8 mouse cellular contexts compared by ENCODE assay signal in genomic region chr5:113492417-113493035, GRCm38 (mm10). TPM values are rescaled to one million over a fixed set of nuclear protein-coding genes. Genes with fewer than 3 reads are reported as not detected.
DNase-seq lines count a peak whose midpoint lies in the region; ATAC-seq lines count a peak whose summit lies in the region.

No protein-coding gene starts in this region.

- H3K27me3 ChIP-seq in limb, embryonic 11.5 days (ENCODE audit: control insufficient read depth, insufficient read depth, low read length) = peaks cover 15% of the 10 kb centered on the region
- peaks cover 59% of the 10 kb centered on the region for H3K27me3 ChIP-seq in limb, embryonic 10.5 days (ENCODE audit: low read depth, poor library complexity, severe bottlenecking)
- H3K27me3 ChIP-seq in intestine, embryonic 15.5 days (replicated peaks) = peaks cover 25% of the 10 kb centered on the region
- 0 out of 2 replicates have a peak, but pooled peaks cover 2% of the 10 kb centered on the region for H3K27me3 ChIP-seq in neural tube, embryonic 11.5 days (ENCODE audit: control insufficient read depth, insufficient read depth, low read length)

- peak; percentile 47 for DNase-seq in limb, embryonic 11.5 days (ENCODE audit: low spot score)
- no peak for DNase-seq in limb, embryonic 10.5 days (ENCODE audit: low spot score)
- peak; percentile 33 for DNase-seq in embryo, embryonic 9.5 days (ENCODE audit: extremely low spot score)
- peak; percentile 78 for DNase-seq in neural tube, embryonic 11.5 days (ENCODE audit: low spot score)
- no peak for DNase-seq in thymus, postnatal 25 days
- DNase-seq in ovary, postnatal 10 days (ENCODE audit: low spot score) = no peak

- H3K4me1 ChIP-seq in limb, embryonic 11.5 days (ENCODE audit: control insufficient read depth, insufficient read depth, low read length) = peaks cover 13% of the 10 kb centered on the region
- peaks cover 36% of the 10 kb centered on the region for H3K4me1 ChIP-seq in limb, embryonic 10.5 days
- H3K4me1 ChIP-seq in intestine, embryonic 15.5 days (replicated peaks) = peaks cover 4% of the 10 kb centered on the region; the same call in 1 of the 2 replicates
- H3K4me1 ChIP-seq in neural tube, embryonic 11.5 days (ENCODE audit: control insufficient read depth, insufficient read depth, low read length) = peaks cover 20% of the 10 kb centered on the region

- no peak overlapping the region for H3K27ac ChIP-seq in limb, embryonic 11.5 days (replicated peaks; ENCODE audit: low read depth, low read length)
- H3K27ac ChIP-seq in limb, embryonic 10.5 days = no peak overlapping the region
- H3K27ac ChIP-seq in intestine, embryonic 15.5 days = no peak overlapping the region
- H3K27ac ChIP-seq in neural tube, embryonic 11.5 days (ENCODE audit: low read depth, low read length) = peak overlapping the region; percentile 39; the same call in 1 of the 2 replicates

- no peak overlapping the region for H3K9ac ChIP-seq in limb, embryonic 11.5 days (ENCODE audit: low read length)
- H3K9ac ChIP-seq in intestine, embryonic 15.5 days = no peak overlapping the region
- H3K9ac ChIP-seq in neural tube, embryonic 11.5 days (ENCODE audit: low read length) = no peak overlapping the region; the same call in none of the 2 replicates

- 0 out of 2 replicates have a peak, but pooled peaks have one; percentile 14 for ATAC-seq in limb, embryonic 11.5 days (ENCODE audit: insufficient number of reproducible peaks, low FRiP score, low TSS enrichment, low read depth)
- no peak for ATAC-seq in intestine, embryonic 15.5 days
- peak; percentile 74 for ATAC-seq in neural tube, embryonic 11.5 days (ENCODE audit: insufficient read depth, low FRiP score, low TSS enrichment)
- ATAC-seq in activated CD4-positive, CD25-positive, alpha-beta regulatory T cell, adult 4 months = no peak

- no peak overlapping the region for H3K4me3 ChIP-seq in limb, embryonic 11.5 days (ENCODE audit: low read depth, low read length)
- no peak overlapping the region for H3K4me3 ChIP-seq in limb, embryonic 10.5 days
- no peak overlapping the region for H3K4me3 ChIP-seq in intestine, embryonic 15.5 days (replicated peaks)
- no peak overlapping the region for H3K4me3 ChIP-seq in neural tube, embryonic 11.5 days (ENCODE audit: low read depth, low read length)

- 18% methylated on average over 7 of the region's 7 CpGs for WGBS in limb, embryonic 11.5 days
- WGBS in limb, embryonic 10.5 days = 23% methylated on average over 7 of the region's 7 CpGs
- WGBS in intestine, embryonic 15.5 days = 24% methylated on average over 7 of the region's 7 CpGs
- WGBS in neural tube, embryonic 11.5 days = 16% methylated on average over 7 of the region's 7 CpGs

- H3K9me3 ChIP-seq in limb, embryonic 11.5 days (ENCODE audit: control insufficient read depth, low read length) = no peaks in the 10 kb centered on the region
- H3K9me3 ChIP-seq in limb, embryonic 10.5 days (replicated peaks) = no peaks in the 10 kb centered on the region
- H3K9me3 ChIP-seq in intestine, embryonic 15.5 days = no peaks in the 10 kb centered on the region
- no peaks in the 10 kb centered on the region for H3K9me3 ChIP-seq in neural tube, embryonic 11.5 days (ENCODE audit: control insufficient read depth, low read length)

- peak overlapping the region; percentile 15; the same call in 1 of the 2 replicates for H3K4me2 ChIP-seq in limb, embryonic 11.5 days (ENCODE audit: low read depth, severe bottlenecking)
- H3K4me2 ChIP-seq in intestine, embryonic 15.5 days (replicated peaks) = peak overlapping the region; percentile 1
- peak overlapping the region; percentile 93 for H3K4me2 ChIP-seq in neural tube, embryonic 11.5 days (ENCODE audit: low read depth)

- H3K36me3 ChIP-seq in limb, embryonic 11.5 days (ENCODE audit: control insufficient read depth, insufficient read depth, low read length) = no peaks in the 10 kb centered on the region
- H3K36me3 ChIP-seq in limb, embryonic 10.5 days = no peaks in the 10 kb centered on the region
- no peaks in the 10 kb centered on the region for H3K36me3 ChIP-seq in intestine, embryonic 15.5 days
- H3K36me3 ChIP-seq in neural tube, embryonic 11.5 days (ENCODE audit: control insufficient read depth, insufficient read depth, low read length) = no peaks in the 10 kb centered on the region

RNA-seq across cellular contexts. Expression of gene Wscd2, which starts 2.4 kb away (rescaled TPM):
- polyA plus RNA-seq in limb, embryonic 11.5 days (2014; fragmentation: Nextera tagmentation; extraction: Ambion mirVana) = 2.0 and 2.9 TPM in 2 replicates
- polyA plus RNA-seq in limb, embryonic 10.5 days (2016; fragmentation: Nextera tagmentation; extraction: Ambion mirVana) = 1.5 and 2.0 TPM in 2 replicates
- polyA plus RNA-seq in intestine, embryonic 15.5 days (2015; fragmentation: Nextera tagmentation; extraction: Ambion mirVana) = 7.0 and 7.7 TPM in 2 replicates
- polyA plus RNA-seq in neural tube, embryonic 11.5 days (2014; fragmentation: Nextera tagmentation; extraction: Ambion mirVana) = 10.2 and 11.3 TPM in 2 replicates
- 1 to 10 TPM; 1.6 to 2.2 TPM for polyA plus RNA-seq in activated CD4-positive, CD25-positive, alpha-beta regulatory T cell, adult 4 months (2017; shearing (Covaris generic))

Comparison
In these comparisons a context has a peak if more than half of its experiments do, and no peak if none do; other contexts are left out.
1. DNase-seq: peak in limb, embryonic 11.5 days (single experiment), embryo, embryonic 9.5 days (single experiment) and neural tube, embryonic 11.5 days (single experiment); none in limb, embryonic 10.5 days (single experiment), thymus, postnatal 25 days (single experiment) and ovary, postnatal 10 days (single experiment).
2. ATAC-seq: peak in limb, embryonic 11.5 days (single experiment) and neural tube, embryonic 11.5 days (single experiment); none in intestine, embryonic 15.5 days (single experiment) and activated CD4-positive, CD25-positive, alpha-beta regulatory T cell, adult 4 months (single experiment).
3. H3K4me2 ChIP-seq: peak in every context shown above with its lines; median percentile 93 in neural tube, embryonic 11.5 days; 15 in limb, embryonic 11.5 days; 1 in intestine, embryonic 15.5 days.